Mouse (Mus musculus) adrenal gland, postnatal 14 days (tissue): ENCODE data around the gene Nop10. TPM values are rescaled to one million over a fixed set of nuclear protein-coding genes. Genes with fewer than 3 reads are reported as not detected.

Source experiments
- total RNA-seq: library from RNA; stranded (reverse); gene quantifications from 2 replicates; pipeline ENCODE4 v1.2.3, GENCODE M21; 2021

Gene Nop10
- total RNA-seq, 1 experiment from 2014 or later: 128 TPM

Other genes starting within 250 kb of the Nop10 start
- gene Olfr1310, start 249.2 kb upstream of the Nop10 start, total RNA-seq: not detected in 2 replicates
- gene Olfr1311, start 237.5 kb upstream of the Nop10 start, total RNA-seq: not detected in 2 replicates
- not detected in 2 replicates for gene Olfr1312, start 211.7 kb upstream of the Nop10 start, total RNA-seq
- not detected in 2 replicates for gene Olfr1313, start 184.1 kb upstream of the Nop10 start, total RNA-seq
- not detected in 2 replicates for gene Olfr1314, start 165.1 kb upstream of the Nop10 start, total RNA-seq
- gene Olfr1315-ps1, start 146.5 kb upstream of the Nop10 start, total RNA-seq: not detected in 2 replicates
- gene Olfr1316, start 126.9 kb upstream of the Nop10 start, total RNA-seq: not detected in 2 replicates
- gene Olfr1317, start 121.6 kb upstream of the Nop10 start, total RNA-seq: not detected in 2 replicates
- gene Olfr1318, start 107.7 kb upstream of the Nop10 start, total RNA-seq: not detected in 2 replicates
- 6.6 and 6.9 TPM in 2 replicates for gene Lpcat4, start 22.5 kb upstream of the Nop10 start, total RNA-seq
- gene Nutm1, start 2.6 kb upstream of the Nop10 start, total RNA-seq: not detected in 2 replicates
- 35.0 and 48.5 TPM in 2 replicates for gene Slc12a6, start 3.9 kb downstream of the Nop10 start, total RNA-seq
- not detected in 2 replicates for gene Gm21985, start 4.4 kb downstream of the Nop10 start, total RNA-seq
- gene Emc4, start 106.1 kb downstream of the Nop10 start, total RNA-seq: 86.8 and 89.1 TPM in 2 replicates
- 12.3 and 12.4 TPM in 2 replicates for gene Katnbl1, start 117.3 kb downstream of the Nop10 start, total RNA-seq
- 25.1 and 25.5 TPM in 2 replicates for gene Emc7, start 193.1 kb downstream of the Nop10 start, total RNA-seq
- not detected in 2 replicates for gene Chrm5, start 218.8 kb downstream of the Nop10 start, total RNA-seq
- gene Aven, start 231.0 kb downstream of the Nop10 start, total RNA-seq: 15.3 and 15.4 TPM in 2 replicates